ENCODE assay signal across 22 mouse cellular contexts in the genomic region with DNA sequence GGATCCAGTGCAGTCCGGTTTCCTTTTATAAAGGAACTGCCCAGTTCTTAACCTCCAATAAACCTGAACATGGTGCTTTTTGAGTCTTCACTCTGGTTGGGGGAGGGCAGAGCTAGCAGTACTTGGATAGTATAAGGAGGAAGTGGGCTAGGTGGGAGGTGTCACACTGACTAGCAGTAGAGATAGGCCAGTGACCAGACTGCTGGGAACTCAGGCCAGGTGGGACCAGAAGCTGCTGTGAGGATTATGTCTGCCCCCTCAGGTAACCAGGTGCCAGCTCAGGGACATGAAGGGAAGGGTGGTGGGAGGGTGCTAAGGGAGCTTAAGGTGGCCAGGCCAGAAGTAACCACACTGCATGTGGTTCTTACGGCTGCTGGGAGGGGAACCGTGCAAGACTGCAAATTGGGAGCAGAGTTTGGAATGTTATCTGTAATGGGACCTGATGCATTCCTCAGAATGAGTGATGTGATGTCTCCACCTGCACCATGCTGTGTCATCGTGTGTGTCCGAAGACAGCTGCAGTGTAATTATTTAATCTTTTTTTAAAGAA. TPM values are rescaled to one million over a fixed set of nuclear protein-coding genes. Genes with fewer than 3 reads are reported as not detected.
DNase-seq lines count a peak whose midpoint lies in the region; ATAC-seq and TF ChIP-seq lines count a peak whose summit lies in the region.
"Had no signal": no experiment of that assay in that cellular context is flagged by ENCODE, and none has a peak within 500 bp of the region (broad histone marks: within the 10 kb centered on the region; RNA-seq: fewer than 3 reads in every experiment).

No protein-coding gene starts in this region.

- no peaks in the 10 kb centered on the region for H3K27me3 ChIP-seq in heart, embryonic 13.5 days (replicated peaks)
- H3K27me3 ChIP-seq in E14TG2a.4 (ENCODE audit: insufficient read depth, low read length) = no peaks in the 10 kb centered on the region
- H3K27me3 ChIP-seq in midbrain, embryonic 13.5 days = no peaks in the 10 kb centered on the region
- H3K27me3 ChIP-seq: forebrain, embryonic 12.5 days; neural tube, embryonic 13.5 days had no signal

- H3K9ac ChIP-seq in heart, embryonic 13.5 days = 0 out of 2 replicates have a peak overlapping the region, but pooled peaks have one; percentile 24
- H3K9ac ChIP-seq in midbrain, embryonic 13.5 days (replicated peaks) = no peak overlapping the region
- H3K9ac ChIP-seq: forebrain, embryonic 12.5 days; liver, embryonic 14.5 days; neural tube, embryonic 13.5 days had no signal

- peaks cover 16% of the 10 kb centered on the region for H3K4me1 ChIP-seq in heart, embryonic 13.5 days
- H3K4me1 ChIP-seq in E14TG2a.4 (replicated peaks; ENCODE audit: low read depth, low read length) = peaks cover 77% of the 10 kb centered on the region
- H3K4me1 ChIP-seq in cortical plate, adult 2 months (ENCODE audit: control insufficient read depth, insufficient read depth, low read length) = peaks cover under 1% of the 10 kb centered on the region; the same call in 1 of the 2 replicates
- peaks cover 17% of the 10 kb centered on the region for H3K4me1 ChIP-seq in midbrain, embryonic 13.5 days (replicated peaks)

- TF ChIP-seq POLR2A in cortical plate, adult 2 months (IDR thresholded peaks at IDR 0.05; ENCODE audit: extremely low read depth, insufficient read depth, low read length) = peak; percentile 42; the same call in 1 of the 2 replicates

- H3K4me2 ChIP-seq in heart, embryonic 13.5 days = no peak overlapping the region
- H3K4me2 ChIP-seq in midbrain, embryonic 13.5 days (replicated peaks) = no peak overlapping the region
- H3K4me2 ChIP-seq: forebrain, embryonic 12.5 days; midbrain, embryonic 11.5 days; neural tube, embryonic 13.5 days had no signal

- no peak overlapping the region for H3K27ac ChIP-seq in heart, embryonic 13.5 days (replicated peaks)
- H3K27ac ChIP-seq in cortical plate, adult 2 months (ENCODE audit: insufficient read depth, low read length) = no peak overlapping the region
- H3K27ac ChIP-seq in midbrain, embryonic 13.5 days = no peak overlapping the region
- H3K27ac ChIP-seq: embryonic facial prominence, embryonic 10.5 days; forebrain, embryonic 12.5 days; kidney, postnatal 0 days; liver, embryonic 14.5 days; neural tube, embryonic 13.5 days had no signal

- no peak overlapping the region for H3K4me3 ChIP-seq in heart, embryonic 13.5 days
- H3K4me3 ChIP-seq in E14TG2a.4 (replicated peaks; ENCODE audit: low read length) = peak overlapping the region; percentile 100; the same call in 1 of the 2 replicates
- no peak overlapping the region for H3K4me3 ChIP-seq in cortical plate, adult 2 months (ENCODE audit: insufficient read depth, low read length)
- H3K4me3 ChIP-seq in midbrain, embryonic 13.5 days (replicated peaks) = no peak overlapping the region
- H3K4me3 ChIP-seq: forebrain, embryonic 12.5 days; neural tube, embryonic 13.5 days had no signal

- WGBS in heart, embryonic 13.5 days = 59% methylated on average over 5 of the region's 5 CpGs
- WGBS in midbrain, embryonic 13.5 days = 80% methylated on average over 5 of the region's 5 CpGs

- TF ChIP-seq CTCF in E14TG2a.4 (conservative IDR thresholded peaks at IDR 0.05; ENCODE audit: low read length) = no peak
- TF ChIP-seq CTCF in cortical plate, adult 2 months (IDR thresholded peaks at IDR 0.05; ENCODE audit: extremely low read depth, insufficient read depth, low read length) = no peak

- no peak for DNase-seq in heart, adult 18-20 months
- peak; percentile 45 for DNase-seq in 3T3-L1 (ENCODE audit: low read depth, low spot score)
- no peak for DNase-seq in thymus, adult 18-20 months
- no peak for DNase-seq in layer of hippocampus, postnatal 14 days (ENCODE audit: low spot score in 2 of 2)
- DNase-seq: adrenal gland, postnatal 14 days; gastrocnemius, postnatal 14 days; heart, postnatal 36 days; layer of hippocampus, postnatal 36 days; thymus, postnatal 36 days had no signal

- peaks cover 81% of the 10 kb centered on the region for H3K36me3 ChIP-seq in heart, embryonic 13.5 days
- H3K36me3 ChIP-seq in E14TG2a.4 (ENCODE audit: insufficient read depth, low read length) = peaks cover 87% of the 10 kb centered on the region
- H3K36me3 ChIP-seq in midbrain, embryonic 13.5 days = peaks cover 77% of the 10 kb centered on the region

- ATAC-seq in heart, embryonic 13.5 days (ENCODE audit: extremely low read depth, insufficient number of reproducible peaks, low FRiP score, low TSS enrichment) = no peak
- ATAC-seq in midbrain, embryonic 13.5 days = no peak
- ATAC-seq: hindbrain, embryonic 16.5 days; intestine, embryonic 16.5 days; lung, postnatal 0 days had no signal

- H3K9me3 ChIP-seq in heart, embryonic 13.5 days = no peaks in the 10 kb centered on the region
- H3K9me3 ChIP-seq in E14TG2a.4 (ENCODE audit: low read length) = peaks cover under 1% of the 10 kb centered on the region
- H3K9me3 ChIP-seq in midbrain, embryonic 13.5 days = no peaks in the 10 kb centered on the region
- H3K9me3 ChIP-seq: embryonic facial prominence, embryonic 10.5 days; forebrain, embryonic 12.5 days; neural tube, embryonic 13.5 days had no signal

RNA-seq across cellular contexts. Expression of a gene that starts 4.2 kb away (rescaled TPM):
- polyA plus RNA-seq in heart, embryonic 13.5 days (2015; fragmentation: Nextera tagmentation; extraction: Ambion mirVana) = 40.6 and 41.9 TPM in 2 replicates
- total RNA-seq in heart, adult 18-20 months (2021) = 1 to 10 TPM; 5.5 to 7.4 TPM
- 41.7 and 43.4 TPM in 2 replicates for polyA plus RNA-seq in cortical plate, adult 2 months (2012; rRNA removed)
- polyA plus RNA-seq in midbrain, embryonic 13.5 days (2015; fragmentation: Nextera tagmentation; extraction: Ambion mirVana) = 49.2 and 49.5 TPM in 2 replicates
- 10 to 100 TPM; 21.3 to 25.6 TPM for total RNA-seq in layer of hippocampus, postnatal 14 days (2021)

RNA-seq across cellular contexts. Expression of a gene that starts 6.2 kb away (rescaled TPM):
- 214 and 249 TPM in 2 replicates for polyA plus RNA-seq in heart, embryonic 13.5 days (2015; fragmentation: Nextera tagmentation; extraction: Ambion mirVana)
- total RNA-seq in heart, adult 18-20 months (2021) = 100 to 1,000 TPM; 114 to 116 TPM
- polyA plus RNA-seq in cortical plate, adult 2 months (2012; rRNA removed) = 114 and 115 TPM in 2 replicates
- 273 and 291 TPM in 2 replicates for polyA plus RNA-seq in midbrain, embryonic 13.5 days (2015; fragmentation: Nextera tagmentation; extraction: Ambion mirVana)
- total RNA-seq in layer of hippocampus, postnatal 14 days (2021) = 100 to 1,000 TPM; 114 to 123 TPM

RNA-seq across cellular contexts. Expression of a gene that starts 12.7 kb away (rescaled TPM):
- 2.5 and 3.1 TPM in 2 replicates for polyA plus RNA-seq in heart, embryonic 13.5 days (2015; fragmentation: Nextera tagmentation; extraction: Ambion mirVana)
- total RNA-seq in heart, adult 18-20 months (2021) = 1 to 10 TPM; 4.3 to 4.4 TPM
- polyA plus RNA-seq in cortical plate, adult 2 months (2012; rRNA removed) = 12.6 and 14.5 TPM in 2 replicates
- 8.0 and 10.4 TPM in 2 replicates for polyA plus RNA-seq in midbrain, embryonic 13.5 days (2015; fragmentation: Nextera tagmentation; extraction: Ambion mirVana)
- total RNA-seq in layer of hippocampus, postnatal 14 days (2021) = 10 to 100 TPM in 1 of 2 experiments, 1 to 10 TPM in 1; 7.3 to 10.7 TPM

RNA-seq across cellular contexts. Expression of a gene that starts 23.7 kb away (rescaled TPM):
- polyA plus RNA-seq in heart, embryonic 13.5 days (2015; fragmentation: Nextera tagmentation; extraction: Ambion mirVana) = 6.5 and 6.9 TPM in 2 replicates
- 1 to 10 TPM; 3.9 to 4.0 TPM for total RNA-seq in heart, adult 18-20 months (2021)
- polyA plus RNA-seq in cortical plate, adult 2 months (2012; rRNA removed) = 237 and 256 TPM in 2 replicates
- polyA plus RNA-seq in midbrain, embryonic 13.5 days (2015; fragmentation: Nextera tagmentation; extraction: Ambion mirVana) = 0.94 and 1.1 TPM in 2 replicates
- total RNA-seq in layer of hippocampus, postnatal 14 days (2021) = 10 to 100 TPM; 55.6 to 56.1 TPM
